Mouse (Mus musculus) neural tube, embryonic 12.5 days (tissue): ENCODE measurements around the gene Tm4sf19. TPM values are rescaled to one million over a fixed set of nuclear protein-coding genes. Genes with fewer than 3 reads are reported as not detected.

Experiments used
- ATAC-seq: fragments of 200-750 bp; cut with Nextera tagmentation; 2 replicates; pipeline ENCODE4 v1.8.0; 2017; ENCODE audit warnings: low read depth, mild to moderate bottlenecking, moderate TSS enrichment, moderate library complexity; ENCODE audit not compliant: low FRiP score
- H3K27ac ChIP-seq: fragments of 300-500 bp; sonication (generic); 2 replicates; pipeline ENCODE4 v1.5.1; 2016
- H3K27me3 ChIP-seq: fragments of 300-500 bp; sonication (generic); replicated peaks from 2 replicates; pipeline ENCODE4 v1.6.1; 2016; ENCODE audit warnings: mild to moderate bottlenecking
- H3K36me3 ChIP-seq: fragments of 300-500 bp; sonication (generic); 2 replicates; pipeline ENCODE4 v1.6.1; 2016; ENCODE audit warnings: mild to moderate bottlenecking
- H3K4me1 ChIP-seq: fragments of 300-500 bp; sonication (generic); 2 replicates; pipeline ENCODE4 v1.6.1; 2016
- H3K4me2 ChIP-seq: fragments of 300-500 bp; sonication (generic); replicated peaks from 2 replicates; pipeline ENCODE4 v1.6.1; 2016; ENCODE audit warnings: mild to moderate bottlenecking
- H3K4me3 ChIP-seq: fragments of 300-500 bp; sonication (generic); 2 replicates; pipeline ENCODE4 v1.5.1; 2016
- H3K9ac ChIP-seq: fragments of 300-500 bp; sonication (generic); 2 replicates; pipeline ENCODE4 v1.6.1; 2016; ENCODE audit warnings: mild to moderate bottlenecking
- H3K9me3 ChIP-seq: fragments of 300-500 bp; sonication (generic); 2 replicates; pipeline ENCODE4 v1.6.1; 2016; ENCODE audit warnings: mild to moderate bottlenecking
- WGBS: fragments of 180-500 bp; shearing (Covaris S2); methylation state at CpG from one replicate; pipeline ENCODE4 v1.1.7; 2016; 5-methylcytosine and 5-hydroxymethylcytosine counted together
- polyA plus RNA-seq: library from polyadenylated mRNA; unstranded; fragments of >200 nt; fragmentation: Nextera tagmentation; extraction: Ambion mirVana; gene quantifications from 2 replicates; pipeline ENCODE4 v1.2.1, GENCODE M21; 2016

The Tm4sf19 gene
- not detected in 2 replicates for polyA plus RNA-seq

DNA sequence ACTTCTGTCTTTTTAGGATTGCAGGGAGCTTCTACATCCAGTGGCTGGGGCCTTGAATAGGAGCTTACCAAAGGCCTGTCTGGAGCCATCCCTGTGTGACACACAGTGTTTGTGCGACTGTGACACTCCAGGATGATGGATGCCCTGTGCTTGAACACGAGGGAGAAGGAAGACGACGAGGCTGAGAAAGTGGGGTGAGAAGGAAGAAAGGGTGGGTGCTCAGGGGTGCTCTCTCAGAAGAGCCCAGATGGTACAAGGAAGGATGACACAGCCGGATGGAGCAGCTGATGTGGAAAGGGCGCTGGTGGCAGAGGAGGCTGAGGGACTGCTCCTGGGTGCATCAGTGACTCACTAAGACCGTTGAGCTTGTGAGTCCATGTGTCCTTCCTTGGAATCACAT is at the start of gene Tm4sf19:
TSS of gene Tm4sf19 (plus strand) at position 240 of the 400 bp plus-strand sequence.
- ATAC-seq, result no peak
- Histone ChIP-seq H3K4me1 (no peaks in the 10 kb centered on the region), H3K4me2 (no peak within 1 kb of the TSS), H3K4me3 (no peak within 1 kb of the TSS), H3K27ac (no peak within 1 kb of the TSS), H3K36me3 (no peaks in the 10 kb centered on the region), H3K9me3 (no peaks in the 10 kb centered on the region), H3K27me3 (no peaks in the 10 kb centered on the region), H3K9ac (no peak within 1 kb of the TSS)
- 81% methylated on average over 7 of the region's 7 CpGs for WGBS

DNA sequence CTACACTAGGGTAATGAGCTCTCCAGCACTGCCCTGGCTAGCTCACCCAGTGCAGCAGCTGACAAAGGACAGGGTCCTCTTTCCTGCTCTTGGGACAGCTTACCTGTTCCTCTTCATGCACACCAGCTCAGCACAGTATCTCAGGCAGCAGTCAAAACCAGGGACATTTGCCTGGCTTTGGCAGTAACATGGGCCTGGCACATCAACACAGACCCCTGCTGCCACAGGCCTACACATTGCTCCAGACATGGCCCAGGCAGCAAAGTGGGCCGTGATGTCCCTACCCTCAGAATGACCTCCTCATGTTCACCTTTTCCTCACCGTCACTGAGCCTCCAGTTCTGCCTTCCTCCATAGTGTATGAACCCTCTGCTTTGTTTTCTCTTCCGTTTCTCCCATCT is 49.5 kb upstream of the Tm4sf19 start:
- Histone ChIP-seq H3K36me3 (peaks cover 24% of the 10 kb centered on the region), H3K4me1 (no peaks in the 10 kb centered on the region), H3K4me2 (no peak overlapping the region), H3K9me3 (no peaks in the 10 kb centered on the region), H3K27ac (no peak overlapping the region), H3K9ac (no peak overlapping the region), H3K27me3 (no peaks in the 10 kb centered on the region), H3K4me3 (no peak overlapping the region)
- no peak for ATAC-seq
- 91% methylated on average over 3 of the region's 3 CpGs for WGBS

DNA sequence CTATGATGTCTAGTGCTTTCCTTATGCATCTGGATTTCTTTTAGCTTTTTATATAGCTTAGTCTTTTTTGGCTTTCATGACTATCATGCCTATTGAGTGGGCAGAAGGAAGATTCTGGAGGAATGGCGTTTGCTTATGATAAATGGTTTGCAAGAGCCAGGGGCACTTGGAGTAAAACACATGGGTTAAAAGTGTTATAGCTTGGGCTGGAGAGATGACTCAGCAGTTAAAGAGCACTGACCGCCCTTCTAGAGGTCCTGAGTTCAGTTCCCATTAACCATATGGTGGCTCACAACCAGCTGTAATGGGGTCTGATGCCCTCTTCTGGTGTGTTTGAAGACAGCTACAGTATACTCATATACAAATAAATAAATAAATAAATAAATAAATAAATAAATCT is 36.8 kb upstream of the Tm4sf19 start:
- H3K27ac ChIP-seq, result no peak overlapping the region

DNA sequence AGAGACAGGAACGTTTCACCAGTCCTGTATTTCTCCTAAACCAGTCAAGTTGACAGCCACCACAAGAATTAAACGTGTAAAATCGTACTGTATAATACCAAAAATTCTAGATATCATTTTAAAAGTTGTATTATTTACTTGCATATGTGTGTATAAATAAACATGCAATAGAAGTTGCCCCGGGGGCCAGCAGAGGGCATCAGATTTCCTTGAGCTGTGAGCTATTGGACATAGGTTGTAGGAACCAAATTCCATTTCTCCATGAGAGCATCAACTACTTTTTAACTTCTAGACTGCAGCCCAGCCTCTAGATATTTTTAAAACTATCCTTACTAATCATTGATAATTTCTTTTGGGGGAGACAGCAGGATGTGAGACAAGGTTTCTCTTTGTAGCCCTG is 29.0 kb upstream of the Tm4sf19 start:
- no peaks in the 10 kb centered on the region for H3K9me3 ChIP-seq
- ATAC-seq, result no peak
- H3K9ac ChIP-seq, result no peak overlapping the region
- no peak overlapping the region for H3K4me3 ChIP-seq
- H3K36me3 ChIP-seq, result peaks cover 47% of the 10 kb centered on the region
- H3K27ac ChIP-seq, result no peak overlapping the region
- no peaks in the 10 kb centered on the region for H3K4me1 ChIP-seq
- H3K27me3 ChIP-seq, result no peaks in the 10 kb centered on the region
- H3K4me2 ChIP-seq, result no peak overlapping the region
- 91% methylated on average over 4 of the region's 4 CpGs for WGBS

More for the DNA sequence above, 36.8 kb upstream of the Tm4sf19 start:
- no peak overlapping the region for H3K4me3 ChIP-seq
- H3K27me3 ChIP-seq, result no peaks in the 10 kb centered on the region
- H3K4me1 ChIP-seq, result no peaks in the 10 kb centered on the region
- no peak overlapping the region for H3K9ac ChIP-seq
- 90% methylated on average over 2 of the region's 2 CpGs for WGBS
- no peak overlapping the region for H3K4me2 ChIP-seq
- H3K36me3 ChIP-seq, result peaks cover 31% of the 10 kb centered on the region
- no peak for ATAC-seq
- no peaks in the 10 kb centered on the region for H3K9me3 ChIP-seq

DNA sequence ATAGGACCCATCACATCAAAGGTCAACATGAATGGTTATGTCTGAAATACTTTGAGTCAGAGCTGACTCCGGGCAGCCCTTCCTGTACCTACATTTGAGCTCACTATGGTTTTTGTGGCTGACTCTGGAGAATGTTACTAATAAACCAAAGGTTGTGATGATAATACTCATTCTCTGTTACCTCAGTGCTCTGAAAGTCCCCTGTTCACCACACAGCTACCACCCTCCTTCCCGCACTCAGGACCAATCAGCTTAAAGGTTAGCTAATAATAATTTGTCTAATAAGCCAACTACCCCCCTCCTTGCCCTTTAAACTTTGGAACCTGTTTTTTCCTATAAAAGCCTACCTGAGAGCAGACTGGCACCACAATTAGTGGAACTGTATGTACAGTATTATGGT is 20.7 kb upstream of the Tm4sf19 start:
- no peak overlapping the region for H3K4me3 ChIP-seq
- no peak for ATAC-seq
- H3K9ac ChIP-seq, result no peak overlapping the region
- WGBS, result 97% methylated on average over 2 of the region's 2 CpGs
- H3K9me3 ChIP-seq, result no peaks in the 10 kb centered on the region
- H3K36me3 ChIP-seq, result peaks cover 80% of the 10 kb centered on the region
- no peak overlapping the region for H3K27ac ChIP-seq
- H3K27me3 ChIP-seq, result no peaks in the 10 kb centered on the region
- no peaks in the 10 kb centered on the region for H3K4me1 ChIP-seq
- H3K4me2 ChIP-seq, result no peak overlapping the region

DNA sequence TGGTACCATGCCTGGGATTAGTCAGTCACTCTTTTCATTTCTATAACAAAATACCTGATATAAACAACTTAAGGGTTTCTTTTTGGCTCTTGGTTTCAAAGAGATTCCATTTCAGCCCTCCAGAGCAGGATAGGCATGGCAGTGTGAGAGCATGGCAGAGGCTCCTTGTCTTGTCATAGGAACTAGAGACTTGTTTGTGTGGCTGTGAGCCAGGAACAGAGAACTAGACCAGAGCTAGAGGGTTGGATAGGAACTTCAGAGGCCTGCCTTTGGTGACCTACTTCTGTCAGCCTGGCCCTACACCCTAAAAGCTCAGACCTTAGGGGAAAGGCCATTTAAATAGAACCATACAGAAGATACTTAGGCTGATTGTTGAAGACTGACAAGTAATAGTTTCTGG is 17.4 kb upstream of the Tm4sf19 start:
- H3K36me3 ChIP-seq, result peaks cover 75% of the 10 kb centered on the region
- no peak overlapping the region for H3K4me2 ChIP-seq
- no peak overlapping the region for H3K27ac ChIP-seq
- H3K27me3 ChIP-seq, result no peaks in the 10 kb centered on the region
- H3K4me3 ChIP-seq, result no peak overlapping the region
- no peak overlapping the region for H3K9ac ChIP-seq
- no peaks in the 10 kb centered on the region for H3K9me3 ChIP-seq
- no peaks in the 10 kb centered on the region for H3K4me1 ChIP-seq
- no peak for ATAC-seq

DNA sequence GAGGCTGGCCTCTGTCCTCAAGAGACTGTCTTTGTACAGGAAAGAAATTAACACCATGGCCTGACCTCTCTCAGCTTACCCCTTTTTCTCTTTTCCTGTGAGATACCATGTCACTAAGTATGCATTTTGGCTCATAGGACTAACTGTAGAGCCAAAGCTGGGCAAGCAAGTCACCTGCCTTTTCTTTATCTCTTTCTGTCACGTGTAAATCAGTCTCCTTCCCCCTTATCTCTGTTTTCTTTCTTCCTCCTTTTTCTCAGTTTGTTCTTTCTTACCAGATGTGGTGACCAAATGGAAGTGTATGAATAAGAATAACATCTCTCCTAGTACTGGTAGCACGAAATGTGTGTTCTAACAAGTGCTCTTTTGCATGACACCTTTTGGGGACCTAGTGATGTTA is 15.4 kb upstream of the Tm4sf19 start:
- 88% methylated on average over 2 of the region's 2 CpGs for WGBS
- Histone ChIP-seq H3K9ac (no peak overlapping the region), H3K9me3 (no peaks in the 10 kb centered on the region), H3K36me3 (peaks cover 57% of the 10 kb centered on the region), H3K4me3 (no peak overlapping the region), H3K4me1 (no peaks in the 10 kb centered on the region), H3K27ac (no peak overlapping the region), H3K27me3 (no peaks in the 10 kb centered on the region), H3K4me2 (no peak overlapping the region)
- no peak for ATAC-seq

DNA sequence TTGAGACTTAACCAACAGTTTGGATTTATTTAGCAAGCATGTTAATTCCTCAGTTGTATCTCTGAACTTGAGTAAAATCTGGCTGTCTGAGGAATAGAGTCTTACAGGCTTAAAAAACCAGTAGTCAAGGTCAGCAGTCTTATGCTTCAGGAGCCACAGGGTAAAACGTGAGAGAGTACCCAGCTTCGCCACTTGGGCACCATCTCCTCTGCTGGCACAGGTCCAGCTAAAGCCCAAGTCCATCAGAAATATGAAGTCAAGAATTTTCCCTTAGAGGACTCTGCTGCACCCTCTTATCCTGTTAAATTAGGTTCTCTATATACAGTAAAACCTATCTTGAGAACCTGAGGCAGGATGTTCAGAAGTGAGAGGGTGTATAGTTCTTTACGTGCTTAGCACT is 13.5 kb upstream of the Tm4sf19 start:
- Histone ChIP-seq H3K4me2 (no peak overlapping the region), H3K9ac (no peak overlapping the region), H3K27ac (no peak overlapping the region), H3K4me3 (no peak overlapping the region), H3K27me3 (no peaks in the 10 kb centered on the region), H3K4me1 (no peaks in the 10 kb centered on the region), H3K9me3 (no peaks in the 10 kb centered on the region), H3K36me3 (peaks cover 46% of the 10 kb centered on the region)
- 91% methylated on average over 3 of the region's 3 CpGs for WGBS
- no peak for ATAC-seq

DNA sequence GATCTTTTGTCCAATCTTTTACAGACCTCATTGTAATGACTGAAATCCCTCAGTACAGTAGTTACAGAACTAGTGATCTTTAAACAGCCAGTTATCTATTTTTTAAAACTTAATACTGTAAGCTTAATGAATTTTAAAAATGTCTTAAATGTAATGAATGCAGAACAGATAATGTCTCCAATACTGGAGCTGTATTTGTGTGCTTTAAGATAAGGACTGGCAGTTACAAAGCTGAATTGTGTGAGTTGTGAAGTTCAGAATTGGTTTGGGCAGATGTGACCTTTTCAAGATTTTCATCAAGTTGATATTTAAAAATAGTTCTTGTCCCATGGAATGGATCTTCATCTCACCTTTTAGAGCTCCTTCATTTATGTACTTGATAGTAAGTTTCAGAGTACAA is 11.3 kb upstream of the Tm4sf19 start:
- H3K4me3 ChIP-seq, result no peak overlapping the region
- no peak for ATAC-seq
- H3K27me3 ChIP-seq, result no peaks in the 10 kb centered on the region
- H3K4me1 ChIP-seq, result no peaks in the 10 kb centered on the region
- no peak overlapping the region for H3K4me2 ChIP-seq
- H3K27ac ChIP-seq, result no peak overlapping the region
- no peak overlapping the region for H3K9ac ChIP-seq
- peaks cover 31% of the 10 kb centered on the region for H3K36me3 ChIP-seq
- no peaks in the 10 kb centered on the region for H3K9me3 ChIP-seq

DNA sequence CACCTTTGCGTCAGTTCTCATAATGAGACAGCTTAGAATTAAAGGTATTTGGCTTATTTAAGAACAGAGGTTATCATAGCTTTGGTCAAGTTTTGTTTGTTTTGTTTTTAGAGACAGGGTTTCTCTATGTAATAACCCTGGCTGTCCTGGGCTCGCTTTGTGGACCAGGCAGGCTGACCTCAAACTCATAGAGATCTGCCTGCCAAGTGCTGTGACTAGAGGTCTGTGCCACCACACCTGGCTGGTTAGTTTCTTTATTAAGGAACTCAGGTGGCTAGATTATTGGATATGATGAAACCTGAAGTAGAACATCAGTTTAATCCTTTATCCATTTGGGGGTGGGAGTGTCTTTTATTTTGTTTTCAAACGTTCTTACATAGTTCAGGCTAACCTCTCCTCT is 10.5 kb upstream of the Tm4sf19 start:
- Histone ChIP-seq H3K9me3 (no peaks in the 10 kb centered on the region), H3K4me1 (no peaks in the 10 kb centered on the region), H3K9ac (no peak overlapping the region), H3K36me3 (peaks cover 28% of the 10 kb centered on the region), H3K4me3 (no peak overlapping the region), H3K27ac (no peak overlapping the region), H3K4me2 (no peak overlapping the region), H3K27me3 (no peaks in the 10 kb centered on the region)
- WGBS, result 97% methylated on average over 3 of the region's 3 CpGs
- no peak for ATAC-seq

DNA sequence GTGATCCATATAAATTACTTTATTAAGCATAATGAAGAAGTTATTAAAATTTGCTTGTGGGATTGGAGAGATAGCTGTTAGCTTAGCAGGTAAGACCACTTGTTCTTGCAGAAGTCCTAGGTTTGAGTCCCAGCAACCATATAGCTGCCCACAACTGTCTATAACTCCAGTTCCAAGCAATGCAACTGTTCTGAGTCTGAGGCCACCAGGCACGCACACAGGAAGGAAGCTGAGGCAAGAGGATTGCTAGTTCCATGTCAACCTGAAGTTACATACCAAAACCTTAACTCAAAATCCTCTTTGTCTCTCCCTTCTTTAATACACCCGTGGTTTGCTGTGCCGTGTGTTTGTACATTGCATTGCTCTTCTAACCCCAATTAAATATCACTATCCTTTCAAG is 9.4 kb upstream of the Tm4sf19 start:
- ATAC-seq, result no peak
- WGBS, result 97% methylated on average over 3 of the region's 3 CpGs
- no peaks in the 10 kb centered on the region for H3K4me1 ChIP-seq

DNA sequence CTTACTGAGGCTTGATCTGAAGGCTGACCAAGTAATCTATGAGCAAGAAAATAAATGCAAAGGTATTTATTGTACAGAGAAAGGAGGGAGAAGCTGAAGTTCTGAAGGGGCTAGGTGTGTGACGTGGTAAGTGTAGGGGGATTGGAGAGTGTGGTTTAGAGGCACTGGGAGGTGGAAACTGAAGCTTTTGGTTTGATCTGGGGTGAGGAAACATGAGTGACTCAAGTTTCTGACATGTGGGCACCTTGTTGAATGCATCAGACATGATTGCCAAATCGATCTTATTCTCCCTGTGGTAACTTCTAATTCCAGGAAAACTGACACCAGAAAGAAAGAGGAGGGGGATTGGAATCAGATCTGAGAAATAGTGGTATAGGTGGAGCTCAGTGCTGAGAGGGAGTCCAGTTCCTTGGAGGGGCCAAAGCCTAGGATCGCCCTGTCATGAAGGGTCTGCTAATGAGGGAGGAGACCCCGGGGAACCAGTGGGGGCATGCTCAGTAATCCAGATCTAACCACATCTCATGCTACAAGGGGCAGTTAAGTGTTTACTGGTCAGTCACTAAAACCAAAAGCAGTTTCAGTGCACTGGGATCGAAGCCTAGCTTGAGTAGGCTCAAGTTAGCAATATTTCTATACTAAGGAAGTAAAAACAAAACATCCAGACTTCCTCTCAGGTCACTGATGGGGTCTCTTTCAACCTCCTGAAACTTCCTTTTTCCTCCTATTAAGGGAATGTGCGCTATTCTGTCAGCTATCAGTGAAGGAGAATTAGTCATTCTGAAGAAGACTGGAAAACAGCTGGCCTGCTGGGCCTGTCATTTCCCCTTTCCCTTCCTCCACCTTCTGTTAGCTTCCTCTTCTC is 4.4 kb upstream of the Tm4sf19 start:
- no peak overlapping the region for H3K27ac ChIP-seq
- no peak overlapping the region for H3K9ac ChIP-seq
- H3K9me3 ChIP-seq, result no peaks in the 10 kb centered on the region
- 75% methylated on average over 6 of the region's 6 CpGs for WGBS
- H3K4me3 ChIP-seq, result no peak overlapping the region
- peaks cover 6% of the 10 kb centered on the region for H3K36me3 ChIP-seq
- H3K4me2 ChIP-seq, result no peak overlapping the region
- no peaks in the 10 kb centered on the region for H3K27me3 ChIP-seq
- H3K4me1 ChIP-seq, result no peaks in the 10 kb centered on the region
- ATAC-seq, result no peak

More for the DNA sequence above, 9.4 kb upstream of the Tm4sf19 start:
- no peak overlapping the region for H3K4me3 ChIP-seq
- H3K27me3 ChIP-seq, result no peaks in the 10 kb centered on the region
- H3K27ac ChIP-seq, result no peak overlapping the region
- H3K9me3 ChIP-seq, result no peaks in the 10 kb centered on the region
- H3K4me2 ChIP-seq, result no peak overlapping the region
- H3K36me3 ChIP-seq, result peaks cover 19% of the 10 kb centered on the region
- H3K9ac ChIP-seq, result no peak overlapping the region

DNA sequence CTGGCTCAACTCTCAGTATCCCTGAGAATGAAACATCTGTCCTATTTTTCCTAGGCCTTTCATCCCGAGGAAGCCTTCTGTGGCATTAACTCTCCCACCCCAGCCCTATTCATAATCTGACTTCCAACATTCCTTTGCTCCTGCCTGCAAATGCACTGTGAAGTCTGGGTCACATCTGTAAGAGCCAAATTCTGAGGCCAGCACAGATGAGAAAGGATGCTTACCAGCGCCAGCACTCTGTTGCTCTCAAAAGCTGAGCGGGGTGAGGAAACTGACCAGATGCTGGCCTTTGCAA is 3.8 kb upstream of the Tm4sf19 start:
- Histone ChIP-seq H3K36me3 (peaks cover 6% of the 10 kb centered on the region), H3K9me3 (no peaks in the 10 kb centered on the region), H3K4me1 (no peaks in the 10 kb centered on the region), H3K27me3 (no peaks in the 10 kb centered on the region), H3K4me2 (no peak overlapping the region), H3K4me3 (no peak overlapping the region), H3K27ac (no peak overlapping the region), H3K9ac (no peak overlapping the region)
- 64% methylated on average over 3 of the region's 3 CpGs for WGBS
- no peak for ATAC-seq
